Mouse (Mus musculus) embryonic facial prominence, embryonic 11.5 days (tissue): Measurements from ENCODE around the gene Tbc1d9. TPM values are rescaled to one million over a fixed set of nuclear protein-coding genes. Genes with fewer than 3 reads are reported as not detected.

Source experiments
- ATAC-seq: fragments of 200-750 bp; cut with Nextera tagmentation; replicated peaks from 2 replicates; pipeline ENCODE4 v1.8.0; 2017; ENCODE audit warnings: low read depth; ENCODE audit not compliant: insufficient number of reproducible peaks, low FRiP score, low TSS enrichment
- DNase-seq: peaks from one replicate; pipeline ENCODE4 v3.0.0-alpha.2; 2015; ENCODE audit warnings: low spot score
- H3K27ac ChIP-seq: fragments of 300-500 bp; sonication (generic); replicated peaks from 2 replicates; pipeline ENCODE4 v1.5.1; 2014; ENCODE audit warnings: mild to moderate bottlenecking, low read depth, low read length, control low read depth
- H3K27me3 ChIP-seq: fragments of 300-500 bp; sonication (generic); 2 replicates; pipeline ENCODE4 v1.6.1; 2014; ENCODE audit warnings: mild to moderate bottlenecking, low read length, moderate library complexity, mixed read lengths; ENCODE audit not compliant: control insufficient read depth, insufficient read depth
- H3K36me3 ChIP-seq: fragments of 300-500 bp; sonication (generic); replicated peaks from 2 replicates; pipeline ENCODE4 v1.6.1; 2014; ENCODE audit warnings: low read depth, mild to moderate bottlenecking, low read length, moderate library complexity, mixed read lengths; ENCODE audit not compliant: control insufficient read depth, insufficient read depth
- H3K4me1 ChIP-seq: fragments of 300-500 bp; sonication (generic); 2 replicates; pipeline ENCODE4 v1.6.1; 2014; ENCODE audit warnings: low read length, mixed read lengths; ENCODE audit not compliant: control insufficient read depth, insufficient read depth
- H3K4me2 ChIP-seq: fragments of 300-500 bp; sonication (generic); 2 replicates; pipeline ENCODE4 v1.6.1; 2014; ENCODE audit warnings: low read depth, mild to moderate bottlenecking, control low read depth, low read length, moderate library complexity
- H3K4me3 ChIP-seq: fragments of 300-500 bp; sonication (generic); 2 replicates; pipeline ENCODE4 v1.5.1; 2014; ENCODE audit warnings: low read depth, low read length, control low read depth
- H3K9ac ChIP-seq: fragments of 300-500 bp; sonication (generic); replicated peaks from 2 replicates; pipeline ENCODE4 v1.6.1; 2014; ENCODE audit warnings: mild to moderate bottlenecking, control low read depth, low read length
- H3K9me3 ChIP-seq: fragments of 300-500 bp; sonication (generic); replicated peaks from 2 replicates; pipeline ENCODE4 v1.6.1; 2016; ENCODE audit warnings: mild to moderate bottlenecking, low read length, inconsistent platforms, mixed read lengths; ENCODE audit not compliant: control insufficient read depth
- WGBS: fragments of 180-500 bp; shearing (Covaris S2); extraction: QIAGEN DNeasy Blood & Tissue Kit; methylation state at CpG from one replicate; pipeline ENCODE4 v1.1.7; 2014; 5-methylcytosine and 5-hydroxymethylcytosine counted together
- polyA plus RNA-seq: library from polyadenylated mRNA; unstranded; fragments of >200 nt; fragmentation: Nextera tagmentation; extraction: Ambion mirVana; gene quantifications from 2 replicates; pipeline ENCODE4 v1.2.1, GENCODE M21; 2014

Tbc1d9 gene
- polyA plus RNA-seq, 1 experiment from 2014 or later = 6.4 TPM

DNA sequence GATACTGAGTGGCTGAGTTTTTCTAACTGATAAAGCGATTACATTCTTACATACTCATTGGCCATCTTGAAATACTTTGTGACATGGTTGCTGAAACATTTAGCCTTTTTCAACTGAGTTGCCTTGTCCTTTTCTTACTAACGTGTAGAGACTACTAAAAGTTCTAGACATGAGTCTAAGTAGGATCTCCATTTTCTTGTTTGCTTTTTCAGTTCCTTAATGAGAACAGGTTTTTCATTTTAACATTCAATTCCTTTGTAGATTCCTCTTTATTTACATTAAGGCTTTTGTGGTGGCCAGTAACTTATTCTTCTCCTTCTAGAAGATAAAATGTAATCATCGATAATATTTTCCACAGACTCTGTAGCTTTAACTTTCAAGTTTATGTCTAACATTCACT, 4.0 kb downstream of the Tbc1d9 start:
- H3K9me3 ChIP-seq = no peaks in the 10 kb centered on the region
- ATAC-seq (no peak), DNase-seq (no peak)
- 89% methylated on average over 3 of the region's 3 CpGs for WGBS
- no peak overlapping the region for H3K4me3 ChIP-seq
- no peak overlapping the region for H3K4me2 ChIP-seq
- H3K36me3 ChIP-seq = no peaks in the 10 kb centered on the region
- H3K4me1 ChIP-seq = no peaks in the 10 kb centered on the region
- H3K27me3 ChIP-seq = no peaks in the 10 kb centered on the region
- no peak overlapping the region for H3K27ac ChIP-seq
- H3K9ac ChIP-seq = no peak overlapping the region

DNA sequence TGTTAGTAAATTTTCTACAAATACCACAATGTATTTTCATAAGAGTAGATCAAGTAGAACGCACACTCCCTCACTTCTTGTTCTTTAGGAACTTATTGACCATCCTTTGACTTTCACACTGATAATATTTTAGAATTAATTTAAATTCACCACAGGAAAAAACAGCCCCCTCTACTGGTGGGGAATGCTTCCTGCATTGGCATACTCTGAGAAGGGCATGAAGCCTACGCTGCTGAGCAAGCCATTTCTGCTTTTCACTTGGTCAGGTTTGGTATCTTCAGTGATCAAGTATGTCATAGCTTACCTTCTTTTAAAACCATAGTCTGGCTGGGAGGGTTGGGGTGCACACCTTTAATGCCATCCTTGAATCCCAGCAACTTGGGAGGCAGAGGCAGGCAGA, 4.6 kb downstream of the Tbc1d9 start:
- DNase-seq (no peak), ATAC-seq (no peak)
- no peak overlapping the region for H3K27ac ChIP-seq
- no peaks in the 10 kb centered on the region for H3K27me3 ChIP-seq
- H3K4me1 ChIP-seq = no peaks in the 10 kb centered on the region
- H3K36me3 ChIP-seq = no peaks in the 10 kb centered on the region
- WGBS = 83% methylated on average over 2 of the region's 2 CpGs
- no peak overlapping the region for H3K4me2 ChIP-seq
- no peaks in the 10 kb centered on the region for H3K9me3 ChIP-seq
- no peak overlapping the region for H3K9ac ChIP-seq
- H3K4me3 ChIP-seq = no peak overlapping the region

DNA sequence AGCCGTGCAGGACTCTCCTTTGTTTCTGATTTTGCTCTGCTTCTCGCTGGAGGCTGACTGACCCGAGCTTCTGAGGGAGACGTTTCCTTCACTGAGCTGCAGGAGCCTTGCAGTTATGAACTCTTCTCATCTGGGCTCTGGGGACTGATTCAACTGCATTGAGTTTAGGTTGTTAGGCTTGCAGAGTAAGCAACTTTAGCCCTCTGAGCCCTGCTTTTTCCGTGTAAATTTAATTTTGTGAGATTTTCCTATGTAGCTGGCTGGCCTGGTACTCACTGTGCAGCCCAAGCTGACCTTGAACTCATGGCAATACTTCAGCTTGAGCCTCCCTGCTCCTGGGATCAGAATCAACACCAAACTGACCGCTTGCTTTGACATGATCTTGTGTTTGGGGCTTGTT, 5.7 kb downstream of the Tbc1d9 start:
- WGBS = 49% methylated on average over 6 of the region's 6 CpGs
- H3K4me3 ChIP-seq = no peak overlapping the region
- H3K9me3 ChIP-seq = no peaks in the 10 kb centered on the region
- DNase-seq (no peak), ATAC-seq (no peak)
- no peaks in the 10 kb centered on the region for H3K27me3 ChIP-seq
- no peaks in the 10 kb centered on the region for H3K36me3 ChIP-seq
- no peak overlapping the region for H3K9ac ChIP-seq
- H3K4me1 ChIP-seq = no peaks in the 10 kb centered on the region
- H3K4me2 ChIP-seq = no peak overlapping the region
- no peak overlapping the region for H3K27ac ChIP-seq

DNA sequence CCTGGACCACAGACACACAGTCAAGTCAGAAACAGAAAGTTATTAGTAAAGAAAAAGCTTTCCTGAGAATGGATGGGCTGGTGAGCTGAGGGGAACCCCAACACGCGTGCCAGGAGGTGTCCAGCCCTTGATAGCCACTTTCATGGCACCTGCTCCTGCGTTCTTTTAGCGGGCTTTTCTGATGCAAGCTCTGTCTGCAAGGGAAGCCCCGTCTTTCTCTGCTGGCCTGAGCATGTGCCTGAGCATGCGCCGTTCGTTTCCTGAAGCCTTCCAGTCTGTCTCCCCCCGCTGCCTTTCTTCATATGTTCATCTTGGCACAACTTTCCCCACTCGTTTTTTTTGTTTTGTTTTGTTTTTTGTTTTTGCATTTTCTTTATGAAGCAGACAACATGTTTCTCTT, 10.5 kb downstream of the Tbc1d9 start:
- Histone ChIP-seq H3K27me3 (no peaks in the 10 kb centered on the region), H3K36me3 (no peaks in the 10 kb centered on the region), H3K4me1 (no peaks in the 10 kb centered on the region), H3K27ac (no peak overlapping the region), H3K4me3 (no peak overlapping the region), H3K4me2 (no peak overlapping the region), H3K9ac (no peak overlapping the region), H3K9me3 (no peaks in the 10 kb centered on the region)
- DNase-seq = no peak
- 80% methylated on average over 10 of the region's 10 CpGs for WGBS
- ATAC-seq = no peak

DNA sequence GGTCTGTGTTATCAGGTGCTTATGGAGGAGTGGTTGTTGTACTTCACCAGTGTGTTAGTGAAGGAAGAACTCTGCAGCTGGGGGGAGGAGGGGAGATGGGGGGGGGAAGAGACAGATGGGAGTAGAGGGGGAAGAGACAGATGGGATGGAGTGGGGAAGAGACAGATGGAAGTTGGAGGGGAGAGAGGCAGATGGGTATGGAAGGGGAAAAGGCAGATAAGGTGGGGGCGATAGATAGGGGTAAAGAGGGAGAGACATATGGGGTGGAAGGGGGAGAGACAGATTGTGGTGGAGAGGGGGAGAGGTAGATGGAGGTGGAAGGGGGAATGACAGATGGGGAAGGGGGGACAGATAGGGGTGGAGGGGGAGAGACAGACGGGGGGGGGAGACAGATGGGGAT, 11.6 kb downstream of the Tbc1d9 start:
- no peaks in the 10 kb centered on the region for H3K4me1 ChIP-seq
- peak; percentile 63 for ATAC-seq
- H3K27me3 ChIP-seq = no peaks in the 10 kb centered on the region
- no peak overlapping the region for H3K4me3 ChIP-seq
- WGBS = 62% methylated on average over 2 of the region's 2 CpGs
- no peak overlapping the region for H3K27ac ChIP-seq
- H3K9me3 ChIP-seq = no peaks in the 10 kb centered on the region
- no peak for DNase-seq
- H3K9ac ChIP-seq = no peak overlapping the region
- H3K4me2 ChIP-seq = no peak overlapping the region
- H3K36me3 ChIP-seq = no peaks in the 10 kb centered on the region

DNA sequence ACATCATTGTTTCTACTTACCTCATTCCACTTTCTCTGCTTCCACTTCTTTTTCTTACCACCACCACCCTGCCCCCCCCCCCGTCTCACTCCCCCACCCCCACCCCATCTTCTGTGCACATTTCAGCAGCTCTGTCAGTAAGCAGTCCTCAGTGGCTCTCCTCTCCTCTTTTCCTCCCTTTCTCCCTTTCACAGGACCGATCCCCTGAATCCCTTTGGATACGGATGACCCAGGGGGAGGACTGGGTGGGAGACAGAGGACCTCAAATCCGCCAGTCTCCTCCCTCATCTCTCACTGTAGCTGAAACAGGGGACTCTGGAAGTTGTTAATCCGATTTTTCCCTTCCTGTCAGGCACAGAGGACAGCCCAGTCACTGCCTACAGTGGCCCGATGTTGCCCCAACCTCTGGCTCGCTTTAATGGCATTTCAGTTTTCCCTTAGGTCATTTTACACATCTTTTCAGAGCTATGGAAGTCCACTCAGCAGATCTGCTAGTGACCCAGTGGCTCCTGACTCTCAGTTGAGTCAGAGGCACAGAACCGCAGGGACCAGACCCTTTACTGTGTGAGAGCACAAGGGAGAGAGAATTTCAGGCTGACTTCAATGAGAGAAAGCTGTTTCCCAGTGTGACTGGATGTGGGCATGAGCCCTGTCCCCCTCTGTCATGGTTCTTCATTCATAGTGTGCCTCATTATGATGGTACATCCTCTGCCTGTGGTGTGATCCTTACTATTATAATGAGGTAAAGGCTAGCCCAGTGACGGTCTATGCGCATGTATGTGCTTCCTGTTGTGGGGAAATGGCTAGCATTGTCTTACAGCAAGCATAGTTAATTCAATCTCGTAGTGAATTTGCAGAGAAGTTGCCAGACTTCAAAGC, 12.4 kb downstream of the Tbc1d9 start:
- ATAC-seq = peak; percentile 54
- Histone ChIP-seq H3K9me3 (no peaks in the 10 kb centered on the region), H3K27me3 (no peaks in the 10 kb centered on the region), H3K27ac (0 out of 2 replicates have a peak overlapping the region, but pooled peaks have one; percentile 6), H3K4me1 (no peaks in the 10 kb centered on the region), H3K9ac (0 out of 2 replicates have a peak overlapping the region, but pooled peaks have one; percentile 11), H3K4me2 (no peak overlapping the region), H3K36me3 (no peaks in the 10 kb centered on the region), H3K4me3 (no peak overlapping the region)
- 23% methylated on average over 11 of the region's 11 CpGs for WGBS
- DNase-seq = no peak

DNA sequence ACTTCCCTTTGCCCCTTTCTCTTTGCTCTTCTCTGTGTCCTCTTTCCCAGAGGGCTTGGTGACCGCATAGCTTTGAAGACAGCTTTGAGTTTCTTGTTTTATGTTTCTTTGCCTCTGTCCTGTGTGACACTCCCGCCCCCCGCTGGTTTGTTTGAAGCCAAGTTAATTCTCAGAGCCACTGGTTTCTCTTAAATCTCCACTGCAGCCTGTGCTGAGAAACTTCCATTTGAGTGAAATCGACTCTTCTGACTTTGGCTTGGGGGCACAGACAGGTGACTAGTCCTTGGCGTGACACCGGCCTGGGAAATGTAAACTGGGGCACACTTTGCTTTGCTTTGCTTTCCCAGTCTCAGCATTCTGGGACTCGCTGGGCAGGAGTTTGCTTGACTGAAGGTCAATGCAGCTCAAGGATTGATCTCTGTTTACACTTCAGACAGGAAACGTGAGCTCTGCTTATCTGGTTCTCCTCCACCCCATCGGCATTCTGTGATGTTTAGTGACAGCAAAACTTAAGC, 13.1 kb downstream of the Tbc1d9 start:
- Histone ChIP-seq H3K27ac (no peak overlapping the region), H3K4me3 (no peak overlapping the region)
- ATAC-seq = no peak

DNA sequence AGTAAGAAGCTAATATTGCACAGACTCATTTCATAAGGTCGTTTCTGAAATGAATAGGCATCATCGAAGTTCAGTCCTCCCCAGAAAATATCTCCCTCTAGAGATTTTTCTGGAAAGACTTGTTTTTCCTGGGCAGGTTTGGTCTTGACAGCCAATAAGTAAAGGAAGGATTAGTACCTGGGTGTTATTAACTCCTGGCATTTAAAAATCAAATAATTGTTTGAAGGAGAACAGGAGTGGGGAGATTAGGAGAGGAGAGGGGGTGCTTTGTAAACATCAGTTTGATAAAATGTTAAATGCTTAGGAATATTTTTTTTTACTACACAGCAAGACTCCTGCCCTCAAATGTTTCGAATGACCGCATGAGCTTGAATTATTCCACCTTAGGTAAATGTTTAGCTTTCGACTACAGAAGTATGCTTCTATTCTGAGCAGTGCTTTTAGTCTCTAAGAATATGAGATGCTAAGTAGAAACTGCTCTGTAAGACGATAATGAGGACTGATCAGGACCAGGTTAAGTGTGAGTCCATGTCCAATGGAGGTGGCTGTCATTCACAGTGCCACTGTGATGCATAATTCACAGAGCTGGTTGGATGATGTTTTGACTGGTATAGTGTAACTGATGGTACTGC, 16.8 kb downstream of the Tbc1d9 start:
- H3K27ac ChIP-seq = no peak overlapping the region
- no peak for DNase-seq
- H3K9me3 ChIP-seq = no peaks in the 10 kb centered on the region
- no peaks in the 10 kb centered on the region for H3K27me3 ChIP-seq
- no peak overlapping the region for H3K4me2 ChIP-seq
- no peaks in the 10 kb centered on the region for H3K36me3 ChIP-seq
- H3K4me3 ChIP-seq = no peak overlapping the region
- H3K9ac ChIP-seq = no peak overlapping the region
- no peak for ATAC-seq
- no peaks in the 10 kb centered on the region for H3K4me1 ChIP-seq
- 74% methylated on average over 6 of the region's 6 CpGs for WGBS

More for the DNA sequence above, 13.1 kb downstream of the Tbc1d9 start:
- H3K9ac ChIP-seq = no peak overlapping the region
- no peaks in the 10 kb centered on the region for H3K36me3 ChIP-seq
- no peaks in the 10 kb centered on the region for H3K9me3 ChIP-seq
- H3K4me1 ChIP-seq = no peaks in the 10 kb centered on the region
- WGBS = 10% methylated on average over 9 of the region's 9 CpGs
- peak; percentile 45 for DNase-seq
- no peaks in the 10 kb centered on the region for H3K27me3 ChIP-seq
- no peak overlapping the region for H3K4me2 ChIP-seq
